Mouse (Mus musculus) heart, adult 9 months (tissue): ENCODE results near the gene Lcn6.
"Not testable (repeated sequence)": the region's sequence is repeated elsewhere in the genome, so short reads cannot be mapped to it uniquely, and the experiment has no call there.

Experiments used
- DNase-seq, 2 experiments: peaks; one replicate each; pipeline ENCODE4 v3.0.0; 2022; ENCODE audit warnings: low spot score in 2 of 2

Gene Lcn6

GRCm38 (mm10) chr2:25701001-25701400 is 24.4 kb downstream of the Lcn6 start:
- peak in 1 of 2 experiments; percentile 25 for DNase-seq

GRCm38 (mm10) chr2:25703706-25704105 is 27.1 kb downstream of the Lcn6 start:
- no peak for DNase-seq

- peak; percentile 71 to 74 for DNase-seq
These were observed 30.3 kb downstream of the Lcn6 start, which contains the start of gene Bmyc for GRCm38 (mm10) chr2:25706643-25707481. Bmyc (plus strand) TSS chr2:25706739.

GRCm38 (mm10) chr2:25708121-25708520 is 31.5 kb downstream of the Lcn6 start:
- DNase-seq: peak in 1 of 2 experiments; percentile 15

GRCm38 (mm10) chr2:25709056-25709455 is 32.5 kb downstream of the Lcn6 start:
- DNase-seq: not testable (repeated sequence)

- DNase-seq: not testable (repeated sequence)
These were observed 33.2 kb downstream of the Lcn6 start for GRCm38 (mm10) chr2:25709791-25710190.

- DNase-seq: not testable (repeated sequence)
These were observed 35.1 kb downstream of the Lcn6 start for GRCm38 (mm10) chr2:25711641-25712040.

- DNase-seq: no peak
These were observed 40.6 kb downstream of the Lcn6 start for GRCm38 (mm10) chr2:25717222-25717621.
